ENCODE assay signal across 22 mouse cellular contexts in genomic region chr12:94691341-94692029, GRCm38 (mm10).
DNase-seq lines count a peak whose midpoint lies in the region; ATAC-seq and TF ChIP-seq lines count a peak whose summit lies in the region.
"Had no signal": no experiment of that assay in that cellular context is flagged by ENCODE, and none has a peak within 500 bp of the region (broad histone marks: within the 10 kb centered on the region; RNA-seq: fewer than 3 reads in every experiment).

No protein-coding gene starts in this region.

- no peaks in the 10 kb centered on the region for H3K36me3 ChIP-seq in hindbrain, postnatal 0 days (ENCODE audit: insufficient read depth, low read length)
- H3K36me3 ChIP-seq in hindbrain, embryonic 11.5 days (ENCODE audit: control insufficient read depth, insufficient read depth, low read length), result no peaks in the 10 kb centered on the region
- H3K36me3 ChIP-seq in forebrain, embryonic 16.5 days (ENCODE audit: control insufficient read depth, insufficient read depth), result no peaks in the 10 kb centered on the region
- H3K36me3 ChIP-seq in midbrain, embryonic 14.5 days (ENCODE audit: control insufficient read depth, insufficient read depth, low read length), result no peaks in the 10 kb centered on the region
- H3K36me3 ChIP-seq: embryonic facial prominence, embryonic 15.5 days; limb, embryonic 12.5 days; neural tube, embryonic 15.5 days had no signal

- no peak overlapping the region for H3K4me3 ChIP-seq in hindbrain, postnatal 0 days (ENCODE audit: low read length)
- H3K4me3 ChIP-seq in hindbrain, embryonic 11.5 days (ENCODE audit: low read depth, low read length), result no peak overlapping the region
- no peak overlapping the region for H3K4me3 ChIP-seq in forebrain, embryonic 16.5 days (replicated peaks; ENCODE audit: low read length)
- H3K4me3 ChIP-seq in midbrain, embryonic 14.5 days (replicated peaks; ENCODE audit: low read depth, low read length), result no peak overlapping the region
- H3K4me3 ChIP-seq: embryonic facial prominence, embryonic 15.5 days; limb, embryonic 12.5 days; neural tube, embryonic 15.5 days had no signal

- ATAC-seq in hindbrain, postnatal 0 days, result no peak
- no peak for ATAC-seq in hindbrain, embryonic 11.5 days (ENCODE audit: low FRiP score)
- peak; percentile 52 for ATAC-seq in forebrain, embryonic 16.5 days
- ATAC-seq in midbrain, embryonic 14.5 days (ENCODE audit: low FRiP score, low TSS enrichment), result peak; percentile 75; the same call in 1 of the 2 replicates

- peak; percentile 27 for DNase-seq in hindbrain, postnatal 0 days (ENCODE audit: low spot score)
- DNase-seq in hindbrain, embryonic 11.5 days (ENCODE audit: low spot score), result no peak
- peak; percentile 58 for DNase-seq in midbrain, embryonic 14.5 days
- no peak for DNase-seq in left cerebral cortex, adult 9 months (ENCODE audit: low spot score in 2 of 2)
- no peak for DNase-seq in kidney, adult 18-20 months
- DNase-seq in left cerebral cortex, postnatal 10 days (ENCODE audit: extremely low spot score in 1 of 2, low spot score in 2 of 2), result no peak
- DNase-seq: adrenal gland, adult 8-10 months; cerebellum, adult 2 months; cerebellum, postnatal 25 days; embryo, embryonic 11 days; gastrocnemius, postnatal 10 days; kidney, adult 2 months; kidney, postnatal 10 days; lung, adult 18-20 months; lung, postnatal 10 days; right cerebral cortex, postnatal 14 days had no signal

- no peak overlapping the region for H3K4me2 ChIP-seq in hindbrain, postnatal 0 days (ENCODE audit: low read depth, low read length)
- no peak overlapping the region for H3K4me2 ChIP-seq in hindbrain, embryonic 11.5 days (replicated peaks; ENCODE audit: low read depth, low read length)
- H3K4me2 ChIP-seq in forebrain, embryonic 16.5 days (ENCODE audit: low read length), result no peak overlapping the region
- H3K4me2 ChIP-seq in midbrain, embryonic 14.5 days (ENCODE audit: low read length), result no peak overlapping the region
- H3K4me2 ChIP-seq: embryonic facial prominence, embryonic 15.5 days; heart, embryonic 11.5 days; limb, embryonic 12.5 days; liver, embryonic 11.5 days; neural tube, embryonic 15.5 days had no signal

- TF ChIP-seq CTCF in hindbrain, postnatal 0 days (IDR thresholded peaks at IDR 0.05; ENCODE audit: low read depth), result no peak

- no peaks in the 10 kb centered on the region for H3K9me3 ChIP-seq in hindbrain, postnatal 0 days (ENCODE audit: low read length)
- H3K9me3 ChIP-seq in hindbrain, embryonic 11.5 days (ENCODE audit: control insufficient read depth, low read length), result no peaks in the 10 kb centered on the region
- no peaks in the 10 kb centered on the region for H3K9me3 ChIP-seq in forebrain, embryonic 16.5 days (ENCODE audit: control insufficient read depth, low read length)
- no peaks in the 10 kb centered on the region for H3K9me3 ChIP-seq in midbrain, embryonic 14.5 days (ENCODE audit: control insufficient read depth, low read length)
- H3K9me3 ChIP-seq: embryonic facial prominence, embryonic 15.5 days; limb, embryonic 12.5 days; neural tube, embryonic 15.5 days had no signal

- H3K27me3 ChIP-seq in hindbrain, postnatal 0 days (ENCODE audit: insufficient read depth, low read length), result no peaks in the 10 kb centered on the region
- no peaks in the 10 kb centered on the region for H3K27me3 ChIP-seq in hindbrain, embryonic 11.5 days (ENCODE audit: control insufficient read depth, insufficient read depth, low read length)
- no peaks in the 10 kb centered on the region for H3K27me3 ChIP-seq in forebrain, embryonic 16.5 days (replicated peaks; ENCODE audit: control insufficient read depth, insufficient read depth, low read length)
- no peaks in the 10 kb centered on the region for H3K27me3 ChIP-seq in midbrain, embryonic 14.5 days (ENCODE audit: control insufficient read depth, insufficient read depth, low read length)
- H3K27me3 ChIP-seq: embryonic facial prominence, embryonic 15.5 days; limb, embryonic 12.5 days; neural tube, embryonic 15.5 days had no signal

- WGBS in hindbrain, postnatal 0 days, result 64% methylated on average over 2 of the region's 2 CpGs
- 83% methylated on average over 2 of the region's 2 CpGs for WGBS in hindbrain, embryonic 11.5 days
- 46% methylated on average over 2 of the region's 2 CpGs for WGBS in forebrain, embryonic 16.5 days
- 39% methylated on average over 2 of the region's 2 CpGs for WGBS in midbrain, embryonic 14.5 days

- no peak overlapping the region for H3K27ac ChIP-seq in hindbrain, postnatal 0 days
- H3K27ac ChIP-seq in hindbrain, embryonic 11.5 days (ENCODE audit: low read depth, low read length), result no peak overlapping the region
- no peak overlapping the region for H3K27ac ChIP-seq in forebrain, embryonic 16.5 days (ENCODE audit: low read length)
- H3K27ac ChIP-seq in midbrain, embryonic 14.5 days (replicated peaks; ENCODE audit: low read depth, low read length), result no peak overlapping the region
- H3K27ac ChIP-seq: embryonic facial prominence, embryonic 15.5 days; limb, embryonic 12.5 days; neural tube, embryonic 15.5 days had no signal

- no peak overlapping the region for H3K9ac ChIP-seq in hindbrain, postnatal 0 days (replicated peaks; ENCODE audit: low read length)
- no peak overlapping the region for H3K9ac ChIP-seq in hindbrain, embryonic 11.5 days (ENCODE audit: low read depth, low read length)
- H3K9ac ChIP-seq in forebrain, embryonic 16.5 days (replicated peaks; ENCODE audit: low read depth, low read length), result no peak overlapping the region
- H3K9ac ChIP-seq in midbrain, embryonic 14.5 days (replicated peaks; ENCODE audit: low read length), result no peak overlapping the region
- H3K9ac ChIP-seq: embryonic facial prominence, embryonic 15.5 days; limb, embryonic 12.5 days; neural tube, embryonic 15.5 days had no signal

- intact Hi-C loops in left cerebral cortex, postnatal 10 days (cut with DNase I), result no loop called here

- H3K4me1 ChIP-seq in hindbrain, postnatal 0 days (ENCODE audit: insufficient read depth, low read length), result no peaks in the 10 kb centered on the region
- no peaks in the 10 kb centered on the region for H3K4me1 ChIP-seq in hindbrain, embryonic 11.5 days (replicated peaks; ENCODE audit: control insufficient read depth, insufficient read depth, low read length)
- no peaks in the 10 kb centered on the region for H3K4me1 ChIP-seq in forebrain, embryonic 16.5 days (replicated peaks; ENCODE audit: control insufficient read depth, insufficient read depth, low read length)
- no peaks in the 10 kb centered on the region for H3K4me1 ChIP-seq in midbrain, embryonic 14.5 days (ENCODE audit: control insufficient read depth, insufficient read depth, low read length)
- H3K4me1 ChIP-seq: embryonic facial prominence, embryonic 15.5 days; limb, embryonic 12.5 days; neural tube, embryonic 15.5 days had no signal

Comparison
In these comparisons a context has a peak if more than half of its experiments do, and no peak if none do; other contexts are left out.
1. DNase-seq: peak in hindbrain, postnatal 0 days (single experiment) and midbrain, embryonic 14.5 days (single experiment); none in hindbrain, embryonic 11.5 days (single experiment), left cerebral cortex, adult 9 months (0 of 2), kidney, adult 18-20 months (single experiment) and left cerebral cortex, postnatal 10 days (0 of 2).
2. ATAC-seq: peak in forebrain, embryonic 16.5 days (single experiment) and midbrain, embryonic 14.5 days (single experiment); none in hindbrain, postnatal 0 days (single experiment) and hindbrain, embryonic 11.5 days (single experiment).